Mouse (Mus musculus): ENCODE results near the gene Ctu2.

Ctu2 gene

GRCm38 (mm10) chr8:122445203-122445602 is 30.7 kb upstream of the Ctu2 start:
- DNase-seq (ENCODE audit: low spot score), result no peak

- no peak for DNase-seq (ENCODE audit: low spot score)
Measured at GRCm38 (mm10) chr8:122451161-122451703, 24.7 kb upstream of the Ctu2 start.

- DNase-seq (ENCODE audit: low spot score), result no peak
Measured at GRCm38 (mm10) chr8:122452154-122452553, 23.8 kb upstream of the Ctu2 start.

- no peak for DNase-seq (ENCODE audit: low spot score)
Measured at GRCm38 (mm10) chr8:122454409-122454808, 21.5 kb upstream of the Ctu2 start.

GRCm38 (mm10) chr8:122457171-122457570 is 18.8 kb upstream of the Ctu2 start:
- DNase-seq (ENCODE audit: low spot score), result no peak

- peak; percentile 45 for DNase-seq (ENCODE audit: low spot score)
Measured at GRCm38 (mm10) chr8:122459218-122459900, 16.6 kb upstream of the Ctu2 start.

- DNase-seq (ENCODE audit: low spot score), result no peak
Measured at GRCm38 (mm10) chr8:122459990-122460389, 16.0 kb upstream of the Ctu2 start.

- DNase-seq (ENCODE audit: low spot score), result peak; percentile 63
Measured at GRCm38 (mm10) chr8:122460524-122461472, 15.1 kb upstream of the Ctu2 start, which contains the start of gene Snai3. Gene Snai3 (minus strand): TSS chr8:122460733.

GRCm38 (mm10) chr8:122461473-122462148 is 14.3 kb upstream of the Ctu2 start:
- DNase-seq (ENCODE audit: low spot score), result no peak

- no peak for DNase-seq (ENCODE audit: low spot score)
Measured at GRCm38 (mm10) chr8:122462510-122462909, 13.4 kb upstream of the Ctu2 start.

- DNase-seq (ENCODE audit: low spot score), result no peak
Measured at GRCm38 (mm10) chr8:122463651-122464640, 12.0 kb upstream of the Ctu2 start.

GRCm38 (mm10) chr8:122464985-122465384 is 11.0 kb upstream of the Ctu2 start:
- DNase-seq (ENCODE audit: low spot score), result no peak

- DNase-seq (ENCODE audit: low spot score), result no peak
Measured at GRCm38 (mm10) chr8:122467816-122468215, 8.1 kb upstream of the Ctu2 start.

GRCm38 (mm10) chr8:122469407-122469806 is 6.5 kb upstream of the Ctu2 start:
- DNase-seq (ENCODE audit: low spot score), result no peak

GRCm38 (mm10) chr8:122469965-122470364 is 6.0 kb upstream of the Ctu2 start:
- DNase-seq (ENCODE audit: low spot score), result no peak

- DNase-seq (ENCODE audit: low spot score), result no peak
Measured at GRCm38 (mm10) chr8:122470691-122471090, 5.3 kb upstream of the Ctu2 start.

GRCm38 (mm10) chr8:122473911-122474421 is 2.0 kb upstream of the Ctu2 start:
- no peak for DNase-seq (ENCODE audit: low spot score)

GRCm38 (mm10) chr8:122474951-122475560 is 887 bp upstream of the Ctu2 start:
- no peak for DNase-seq (ENCODE audit: low spot score)

- no peak for DNase-seq (ENCODE audit: low spot score)
Measured at GRCm38 (mm10) chr8:122482448-122482847, 6.5 kb downstream of the Ctu2 start.

- DNase-seq (ENCODE audit: low spot score), result no peak
Measured at GRCm38 (mm10) chr8:122483877-122484276, 7.9 kb downstream of the Ctu2 start.
